Mouse (Mus musculus): ENCODE results near the gene Rsad2.

Rsad2 gene

DNA sequence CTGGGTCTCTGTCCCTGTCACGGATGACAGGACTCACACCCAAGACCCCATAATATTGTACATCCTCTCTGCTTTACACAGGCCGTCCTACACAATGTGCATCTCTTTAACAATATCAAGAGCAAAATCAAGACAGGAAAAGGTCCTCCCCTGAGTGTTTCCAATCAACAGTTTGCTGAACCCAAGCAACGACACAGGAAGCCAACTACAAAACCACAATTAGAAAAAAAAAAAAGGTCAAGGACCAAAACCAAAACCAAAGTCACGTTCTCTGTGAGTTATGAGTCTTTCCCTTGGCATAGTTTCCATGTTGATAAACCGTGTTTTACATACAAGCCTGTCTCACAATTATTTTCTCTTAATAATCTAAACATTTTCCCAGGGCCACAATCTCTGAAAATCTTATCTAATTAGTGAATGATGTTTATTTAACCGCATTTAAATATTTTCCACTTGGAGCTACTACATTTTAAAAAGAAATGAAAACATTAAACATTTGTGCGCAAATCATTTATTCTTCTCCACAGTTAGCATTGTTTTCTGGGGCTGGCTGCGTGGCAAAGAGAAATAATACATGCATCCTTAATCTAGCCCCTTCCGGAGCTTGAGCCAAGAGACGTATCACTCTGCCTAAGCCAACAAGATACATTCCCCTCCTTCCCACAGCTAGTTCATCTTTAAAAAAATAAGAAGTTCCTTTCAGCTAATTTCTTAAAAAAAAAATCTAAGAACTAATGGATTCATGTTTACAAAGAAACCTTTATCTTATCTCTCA, 54.4 kb downstream of the Rsad2 start:
- no peak for DNase-seq (ENCODE audit: low spot score in 2 of 2)

- no peak for DNase-seq (ENCODE audit: low spot score in 2 of 2)
Observed at GRCm38 (mm10) chr12:26401254-26401653, 55.0 kb downstream of the Rsad2 start.

GRCm38 (mm10) chr12:26400762-26401161, 55.5 kb downstream of the Rsad2 start:
- no peak for DNase-seq (ENCODE audit: low spot score in 2 of 2)

- DNase-seq (ENCODE audit: low spot score in 2 of 2), result no peak
Observed at GRCm38 (mm10) chr12:26399391-26399790, 56.9 kb downstream of the Rsad2 start.

- DNase-seq (ENCODE audit: low spot score in 2 of 2), result no peak
Observed at GRCm38 (mm10) chr12:26398597-26398996, 57.7 kb downstream of the Rsad2 start.

GRCm38 (mm10) chr12:26394485-26395470, 61.5 kb downstream of the Rsad2 start:
- DNase-seq (ENCODE audit: low spot score in 2 of 2), result no peak

DNA sequence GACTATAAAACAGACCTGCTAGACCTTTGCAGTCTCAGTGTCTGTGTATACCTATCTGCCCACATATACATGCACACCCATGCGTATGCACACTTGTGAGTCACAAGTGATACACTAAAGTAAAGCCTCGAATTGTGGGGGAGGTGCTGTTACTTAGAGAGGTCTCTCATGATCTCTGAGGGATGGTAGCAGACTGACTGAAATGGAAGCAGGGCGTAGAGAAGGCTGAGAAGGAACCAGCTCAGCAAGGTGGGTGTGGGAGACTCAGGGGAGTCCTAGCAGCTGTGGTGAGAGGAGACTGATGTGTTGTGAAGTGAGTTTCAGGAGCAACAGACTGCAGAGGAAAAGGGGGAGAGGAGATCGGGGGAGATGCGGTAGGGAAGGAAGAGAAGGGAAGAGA, 63.0 kb downstream of the Rsad2 start:
- no peak for DNase-seq (ENCODE audit: low spot score in 2 of 2)

All from frontal cortex, postnatal 25 days (tissue).